Mouse (Mus musculus): ENCODE measurements around the gene Dph1. TPM values are rescaled to one million over a fixed set of nuclear protein-coding genes. Genes with fewer than 3 reads are reported as not detected.
A peak's percentile ranks its signal among the peaks of the same experiment; 100 is the strongest.

Dph1 gene
- polyA plus RNA-seq, 1 experiment from 2014 or later: 20.5 TPM

DNA sequence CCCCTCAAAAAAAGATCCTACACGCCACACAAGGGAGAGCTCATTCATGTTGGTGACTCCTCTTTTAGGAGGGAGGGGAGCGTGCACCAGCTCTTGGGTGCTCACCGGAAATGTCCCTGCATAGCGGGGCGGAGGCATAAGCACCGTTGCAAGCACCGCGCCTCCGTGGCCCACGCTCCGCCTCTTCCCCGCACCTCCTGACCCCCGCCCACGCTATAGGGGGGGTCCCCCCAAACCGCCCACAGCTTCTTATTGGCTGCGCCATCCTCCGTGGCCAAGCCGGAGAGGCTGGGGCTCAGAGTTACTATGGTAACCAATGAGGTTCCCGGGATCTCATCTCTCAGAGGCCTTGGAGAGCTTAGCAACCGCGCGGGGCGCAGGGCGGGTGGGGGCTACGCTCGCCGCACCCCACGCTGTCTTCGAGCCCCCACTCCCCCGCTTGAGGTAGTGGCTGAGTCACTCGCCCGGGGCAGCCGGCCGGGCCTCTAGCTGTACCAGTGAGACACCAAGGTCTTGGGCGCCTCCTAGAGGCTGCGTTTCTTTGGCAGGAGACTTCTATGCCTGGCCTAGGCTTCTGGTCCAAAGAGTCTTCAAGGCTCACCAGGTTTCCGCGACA, 20.8 kb downstream of the Dph1 start:
- H3K4me1 ChIP-seq: peaks cover 90% of the 10 kb centered on the region
- peak overlapping the region; percentile 63 for H3K4me3 ChIP-seq
- peak overlapping the region; percentile 89 for H3K4me2 ChIP-seq
- no peak overlapping the region for H3K27ac ChIP-seq
- peaks cover 98% of the 10 kb centered on the region for H3K27me3 ChIP-seq (replicated peaks)
- H3K9me3 ChIP-seq (replicated peaks): no peaks in the 10 kb centered on the region
- H3K9ac ChIP-seq: no peak overlapping the region
- peak; percentile 58 for ATAC-seq
- under 1% methylated on average over 38 of the region's 38 CpGs for WGBS (ENCODE audit: insufficient replicate concordance)
- H3K36me3 ChIP-seq: 0 out of 2 replicates have a peak, but pooled peaks cover under 1% of the 10 kb centered on the region

GRCm38 (mm10) chr11:75169405-75170080, 21.5 kb downstream of the Dph1 start, which contains the start of gene Hic1:
Gene Hic1 (minus strand): TSS chr11:75169519.
- WGBS (ENCODE audit: insufficient replicate concordance): 9% methylated on average over 23 of the region's 23 CpGs
- Histone ChIP-seq H3K9me3 (replicated peaks) (no peaks in the 10 kb centered on the region), H3K27ac (peak within 1 kb of the TSS; percentile 32), H3K4me1 (peaks cover 97% of the 10 kb centered on the region), H3K9ac (peak within 1 kb of the TSS; percentile 55), H3K4me3 (peak within 1 kb of the TSS; percentile 63), H3K27me3 (replicated peaks) (peaks cover 98% of the 10 kb centered on the region), H3K36me3 (0 out of 2 replicates have a peak, but pooled peaks cover 4% of the 10 kb centered on the region), H3K4me2 (peak within 1 kb of the TSS; percentile 89)
- ATAC-seq: no peak

GRCm38 (mm10) chr11:75168590-75169361, 22.3 kb downstream of the Dph1 start:
- peak overlapping the region; percentile 32 for H3K27ac ChIP-seq

DNA sequence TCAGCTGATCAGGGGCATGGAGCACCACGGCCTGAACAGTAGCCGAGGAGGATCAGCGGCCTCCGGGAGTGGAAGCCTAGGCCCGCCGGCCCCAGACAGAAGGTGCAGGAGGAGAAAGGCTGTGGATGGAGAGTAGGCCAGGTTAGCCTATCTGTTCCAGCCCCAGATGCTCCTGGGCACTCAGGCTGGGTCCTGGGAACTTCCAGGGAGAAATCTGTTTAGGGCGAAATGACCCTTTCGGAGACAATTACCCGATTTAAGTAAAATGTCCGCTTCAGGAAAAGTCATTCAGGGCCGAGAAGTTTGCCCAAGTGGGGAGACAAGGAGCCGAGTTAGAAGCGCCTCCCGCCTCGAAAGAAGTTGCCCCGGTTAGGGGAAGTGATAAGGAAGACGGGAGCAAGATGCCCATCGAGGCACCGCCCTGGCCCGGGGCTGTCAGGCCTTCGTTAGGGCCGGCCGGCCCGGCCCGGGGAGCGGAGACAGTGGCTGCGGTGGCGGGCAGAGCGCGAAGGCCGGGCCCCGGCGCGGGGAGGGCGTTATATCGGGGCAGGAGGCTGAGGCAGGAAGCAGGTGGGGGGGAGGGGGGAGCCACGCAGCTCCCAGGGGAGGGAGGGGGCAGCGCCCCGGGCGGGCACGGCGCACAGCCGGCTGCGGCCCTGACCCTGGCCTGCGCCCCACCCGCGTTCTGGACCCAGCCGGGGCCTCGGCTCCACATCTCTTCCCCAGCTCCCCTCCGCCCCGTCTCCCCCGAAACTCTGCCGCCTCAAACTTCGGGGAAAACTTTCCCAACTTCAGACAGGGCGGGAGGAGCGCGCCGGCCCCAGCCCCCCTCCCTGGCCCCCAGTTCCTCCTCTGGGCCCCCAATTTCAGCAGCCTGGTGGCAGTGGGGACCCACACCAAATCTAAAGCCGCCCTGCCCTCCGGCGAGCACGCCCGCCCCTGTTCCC, 23.1 kb downstream of the Dph1 start:
- WGBS (ENCODE audit: insufficient replicate concordance): 5% methylated on average over 49 of the region's 63 CpGs
- H3K4me2 ChIP-seq: peak overlapping the region; percentile 89
- no peak for ATAC-seq
- H3K4me1 ChIP-seq: peaks cover 84% of the 10 kb centered on the region
- H3K4me3 ChIP-seq: peak overlapping the region; percentile 63
- H3K36me3 ChIP-seq: peaks cover 14% of the 10 kb centered on the region
- peak overlapping the region; percentile 41 for H3K27ac ChIP-seq
- H3K27me3 ChIP-seq (replicated peaks): peaks cover 100% of the 10 kb centered on the region
- H3K9me3 ChIP-seq (replicated peaks): no peaks in the 10 kb centered on the region
- H3K9ac ChIP-seq: peak overlapping the region; percentile 55

More at GRCm38 (mm10) chr11:75168590-75169361, 22.3 kb downstream of the Dph1 start:
- 1% methylated on average over 73 of the region's 83 CpGs for WGBS (ENCODE audit: insufficient replicate concordance)
- peaks cover 100% of the 10 kb centered on the region for H3K27me3 ChIP-seq (replicated peaks)
- H3K9me3 ChIP-seq (replicated peaks): no peaks in the 10 kb centered on the region
- peak overlapping the region; percentile 89 for H3K4me2 ChIP-seq
- peak overlapping the region; percentile 55 for H3K9ac ChIP-seq
- ATAC-seq: 0 out of 2 replicates have a peak, but pooled peaks have one; percentile 8
- H3K4me3 ChIP-seq: peak overlapping the region; percentile 63
- 0 out of 2 replicates have a peak, but pooled peaks cover 8% of the 10 kb centered on the region for H3K36me3 ChIP-seq
- H3K4me1 ChIP-seq: peaks cover 93% of the 10 kb centered on the region

- Histone ChIP-seq H3K4me1 (peaks cover 76% of the 10 kb centered on the region), H3K27me3 (replicated peaks) (peaks cover 93% of the 10 kb centered on the region), H3K4me2 (peak overlapping the region; percentile 89), H3K36me3 (peaks cover 21% of the 10 kb centered on the region), H3K9me3 (replicated peaks) (no peaks in the 10 kb centered on the region), H3K4me3 (peak overlapping the region; percentile 63), H3K9ac (peak overlapping the region; percentile 55; the same call in 1 of the 2 replicates), H3K27ac (no peak overlapping the region)
- ATAC-seq: no peak
- 3% methylated on average over 68 of the region's 68 CpGs for WGBS (ENCODE audit: insufficient replicate concordance)
Observed at GRCm38 (mm10) chr11:75166861-75167642, 24.0 kb downstream of the Dph1 start.

DNA sequence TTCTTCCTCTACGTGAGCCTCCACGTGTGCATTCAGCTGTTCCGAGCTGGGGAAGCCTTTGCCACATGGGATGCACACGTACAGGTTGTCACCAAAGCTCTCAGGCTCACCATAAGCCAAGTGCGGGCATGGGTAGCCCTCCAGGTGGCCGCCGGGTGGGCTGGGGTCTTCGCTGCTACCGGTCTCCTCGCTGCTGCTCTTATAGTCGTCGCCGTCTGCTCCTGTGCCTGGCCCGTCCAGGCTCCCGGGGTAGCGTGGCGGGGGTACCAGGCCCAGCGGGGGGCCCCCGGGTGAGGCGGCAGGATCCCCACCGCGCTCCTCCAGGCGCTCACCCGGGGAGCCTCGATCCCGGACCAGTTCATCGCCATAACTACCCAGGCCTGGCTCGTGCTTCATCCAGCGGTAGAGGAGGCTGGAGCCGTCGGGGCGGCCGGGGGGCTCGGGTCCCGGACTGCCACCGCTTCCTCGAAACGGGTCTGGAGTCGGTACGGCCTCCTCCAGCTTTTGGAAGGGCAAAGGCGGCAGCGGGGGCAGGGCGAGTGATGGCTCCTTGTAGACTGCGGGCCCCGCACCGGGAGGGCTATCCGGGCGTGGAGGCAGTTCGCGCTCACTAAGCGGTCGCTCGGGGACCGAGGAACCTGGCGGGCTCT, 24.7 kb downstream of the Dph1 start:
- no peak for ATAC-seq
- WGBS (ENCODE audit: insufficient replicate concordance): 6% methylated on average over 55 of the region's 55 CpGs

DNA sequence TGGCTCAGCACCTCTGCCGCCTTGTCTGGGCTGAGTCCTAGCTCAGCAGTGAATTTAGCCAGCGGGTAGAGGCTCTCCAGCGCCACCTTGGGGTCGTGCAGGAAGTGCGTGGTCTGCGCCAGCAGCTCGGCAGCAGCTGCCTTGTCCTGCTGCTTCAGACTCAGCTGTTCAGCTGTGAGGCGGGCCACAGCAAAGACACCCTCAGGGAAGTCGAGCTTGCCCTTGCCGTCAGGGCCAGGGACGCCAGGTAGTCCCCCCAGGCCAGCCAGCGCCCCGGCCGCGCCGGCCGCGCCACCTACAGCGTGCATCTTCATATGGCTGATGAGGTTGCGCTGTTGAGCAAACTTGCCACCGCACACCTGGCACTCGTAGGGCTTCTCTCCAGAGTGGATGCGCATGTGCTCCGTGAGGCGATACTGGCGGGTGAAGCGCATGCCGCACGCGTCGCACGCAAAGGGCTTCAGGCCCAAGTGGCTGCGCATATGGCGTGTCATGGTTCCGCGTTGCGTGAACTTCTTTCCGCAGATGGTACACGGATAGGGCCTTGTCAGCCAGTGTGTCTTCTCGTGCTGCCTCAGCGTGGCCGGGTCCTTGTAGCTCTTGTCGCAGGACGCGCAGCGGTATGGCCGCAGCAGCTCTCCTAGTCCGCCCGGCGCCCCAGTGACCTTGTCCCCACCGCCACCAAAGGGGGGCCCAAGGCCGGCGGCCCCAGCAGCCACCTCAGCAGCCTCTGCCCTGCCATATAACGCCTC, 25.4 kb downstream of the Dph1 start:
- Histone ChIP-seq H3K27ac (no peak overlapping the region), H3K36me3 (peaks cover 29% of the 10 kb centered on the region), H3K9me3 (replicated peaks) (no peaks in the 10 kb centered on the region), H3K4me1 (peaks cover 62% of the 10 kb centered on the region), H3K4me2 (peak overlapping the region; percentile 89), H3K27me3 (replicated peaks) (peaks cover 78% of the 10 kb centered on the region), H3K4me3 (peak overlapping the region; percentile 63), H3K9ac (no peak overlapping the region)
- 5% methylated on average over 54 of the region's 54 CpGs for WGBS (ENCODE audit: insufficient replicate concordance)
- peak; percentile 18; the same call in 1 of the 2 replicates for ATAC-seq

More for the DNA sequence above, 24.7 kb downstream of the Dph1 start:
- Histone ChIP-seq H3K4me1 (peaks cover 69% of the 10 kb centered on the region), H3K36me3 (peaks cover 26% of the 10 kb centered on the region), H3K9ac (peak overlapping the region; percentile 55; the same call in 1 of the 2 replicates), H3K4me3 (peak overlapping the region; percentile 63), H3K27ac (no peak overlapping the region), H3K9me3 (replicated peaks) (no peaks in the 10 kb centered on the region), H3K27me3 (replicated peaks) (peaks cover 85% of the 10 kb centered on the region), H3K4me2 (peak overlapping the region; percentile 89)

- H3K9ac ChIP-seq: no peak overlapping the region
- WGBS (ENCODE audit: insufficient replicate concordance): 8% methylated on average over 15 of the region's 15 CpGs
- H3K9me3 ChIP-seq (replicated peaks): no peaks in the 10 kb centered on the region
- peaks cover 70% of the 10 kb centered on the region for H3K27me3 ChIP-seq (replicated peaks)
- ATAC-seq: peak; percentile 21; the same call in 1 of the 2 replicates
- no peak overlapping the region for H3K27ac ChIP-seq
- H3K4me1 ChIP-seq: peaks cover 53% of the 10 kb centered on the region
- H3K36me3 ChIP-seq: peaks cover 38% of the 10 kb centered on the region
- peak overlapping the region; percentile 63; the same call in 1 of the 2 replicates for H3K4me3 ChIP-seq
- peak overlapping the region; percentile 89 for H3K4me2 ChIP-seq
Observed at GRCm38 (mm10) chr11:75164750-75165149, 26.3 kb downstream of the Dph1 start.

DNA sequence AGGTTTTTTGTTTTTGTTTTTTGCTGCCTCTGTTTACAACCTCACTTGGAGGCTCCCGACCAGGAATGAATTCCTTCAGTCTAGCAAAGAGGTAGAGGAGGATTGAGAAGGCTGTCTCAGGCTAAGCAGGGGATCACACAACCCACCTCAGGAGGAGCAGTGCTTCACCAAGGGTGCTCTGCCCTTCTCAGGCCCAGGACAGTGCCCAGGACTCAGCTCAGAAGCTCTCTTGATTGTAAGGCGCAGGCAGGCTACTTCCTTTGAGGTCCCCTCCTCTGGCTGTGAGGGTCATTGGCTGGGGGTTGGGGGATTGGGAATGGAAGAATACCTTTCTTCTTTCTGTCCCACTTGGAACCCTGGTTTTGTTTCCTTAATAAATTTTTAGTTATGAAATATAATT, 27.0 kb downstream of the Dph1 start:
- WGBS (ENCODE audit: insufficient replicate concordance): 61% methylated on average over 2 of the region's 2 CpGs
- Histone ChIP-seq H3K27me3 (replicated peaks) (peaks cover 63% of the 10 kb centered on the region), H3K27ac (no peak overlapping the region)

More for the DNA sequence above, 27.0 kb downstream of the Dph1 start:
- Histone ChIP-seq H3K36me3 (peaks cover 44% of the 10 kb centered on the region), H3K9ac (no peak overlapping the region), H3K4me3 (no peak overlapping the region), H3K4me2 (no peak overlapping the region), H3K4me1 (peaks cover 46% of the 10 kb centered on the region), H3K9me3 (replicated peaks) (no peaks in the 10 kb centered on the region)
- no peak for ATAC-seq
